Comparison of ENCODE assay signal across 9 mouse cellular contexts in the genomic region with DNA sequence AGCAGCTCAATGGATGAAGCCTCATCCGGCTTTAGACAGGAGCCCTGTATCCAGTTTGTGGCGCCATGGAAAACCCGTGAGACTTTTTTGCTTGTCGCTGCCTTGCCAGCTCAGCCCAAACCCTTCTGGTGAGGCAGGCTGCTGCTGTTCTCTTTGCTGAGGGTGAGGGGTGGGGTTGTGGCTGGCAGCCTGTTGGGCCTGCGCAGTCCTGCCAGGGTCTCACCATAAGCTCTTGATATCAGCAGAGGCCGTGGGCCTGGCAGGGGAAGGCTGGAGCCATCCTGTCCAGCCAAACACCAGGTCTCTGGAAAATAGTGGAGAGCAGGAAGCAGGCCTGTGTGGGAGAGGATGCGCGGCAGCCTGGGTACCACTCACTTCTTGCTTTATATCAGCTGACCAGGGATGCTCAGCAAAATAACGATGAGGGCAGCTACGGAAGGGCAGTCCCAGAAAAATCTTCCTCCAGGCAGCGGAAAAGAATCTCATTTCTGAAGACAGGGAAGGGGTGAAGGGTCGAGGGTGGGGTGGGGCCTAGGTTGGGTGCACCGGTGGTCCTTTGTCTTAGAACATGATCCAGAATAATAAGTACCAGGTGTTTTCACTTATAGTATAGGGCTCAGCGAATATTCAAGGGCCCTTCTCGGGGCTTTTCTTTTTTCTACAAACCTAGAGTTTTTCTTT.
DNase-seq lines count a peak whose midpoint lies in the region; ATAC-seq lines count a peak whose summit lies in the region.
"Had no signal": no experiment of that assay in that cellular context is flagged by ENCODE, and none has a peak within 500 bp of the region (broad histone marks: within the 10 kb centered on the region; RNA-seq: fewer than 3 reads in every experiment).

No protein-coding gene starts in this region.

- H3K27me3 ChIP-seq in forebrain, embryonic 16.5 days (replicated peaks; ENCODE audit: control insufficient read depth, insufficient read depth, low read length), result no peaks in the 10 kb centered on the region
- H3K27me3 ChIP-seq in intestine, embryonic 15.5 days (replicated peaks), result no peaks in the 10 kb centered on the region
- H3K27me3 ChIP-seq: megakaryocyte, embryonic 14.5 days had no signal

- ATAC-seq in forebrain, embryonic 16.5 days, result peak; percentile 71
- ATAC-seq in intestine, embryonic 15.5 days, result no peak

- no peaks in the 10 kb centered on the region for H3K36me3 ChIP-seq in forebrain, embryonic 16.5 days (ENCODE audit: control insufficient read depth, insufficient read depth)
- no peaks in the 10 kb centered on the region for H3K36me3 ChIP-seq in intestine, embryonic 15.5 days

- H3K27ac ChIP-seq in forebrain, embryonic 16.5 days (ENCODE audit: low read length), result peak overlapping the region; percentile 68
- H3K27ac ChIP-seq in intestine, embryonic 15.5 days, result no peak overlapping the region

- peak overlapping the region; percentile 2; the same call in 1 of the 2 replicates for H3K4me2 ChIP-seq in forebrain, embryonic 16.5 days (ENCODE audit: low read length)
- no peak overlapping the region for H3K4me2 ChIP-seq in intestine, embryonic 15.5 days (replicated peaks)

- H3K4me1 ChIP-seq in forebrain, embryonic 16.5 days (replicated peaks; ENCODE audit: control insufficient read depth, insufficient read depth, low read length), result peaks cover 21% of the 10 kb centered on the region
- no peaks in the 10 kb centered on the region for H3K4me1 ChIP-seq in intestine, embryonic 15.5 days (replicated peaks)

- H3K9ac ChIP-seq in forebrain, embryonic 16.5 days (replicated peaks; ENCODE audit: low read depth, low read length), result peak overlapping the region; percentile 10; the same call in 1 of the 2 replicates
- H3K9ac ChIP-seq in intestine, embryonic 15.5 days, result no peak overlapping the region

- intact Hi-C loops in left cerebral cortex, postnatal 36 days (cut with DNase I), result loop anchor here (5.0 kb wide), 3 partner anchors 126 to 531 kb away; a partner anchor contains a TSS

- peak; percentile 40 for DNase-seq in embryo, embryonic 11 days
- DNase-seq in embryo, embryonic 10 days (ENCODE audit: low spot score), result no peak
- peak; percentile 79 for DNase-seq in brain, adult 2 months (ENCODE audit: low read depth, low spot score)
- peak; percentile 65 to 78 for DNase-seq in left cerebral cortex, postnatal 36 days (ENCODE audit: low spot score in 2 of 2)
- DNase-seq in kidney, postnatal 4 days, result no peak
- no peak for DNase-seq in thymus, postnatal 0 days (ENCODE audit: low spot score)

- no peaks in the 10 kb centered on the region for H3K9me3 ChIP-seq in forebrain, embryonic 16.5 days (ENCODE audit: control insufficient read depth, low read length)
- H3K9me3 ChIP-seq in intestine, embryonic 15.5 days, result no peaks in the 10 kb centered on the region

- no peak overlapping the region for H3K4me3 ChIP-seq in forebrain, embryonic 16.5 days (replicated peaks; ENCODE audit: low read length)
- H3K4me3 ChIP-seq in intestine, embryonic 15.5 days (replicated peaks), result no peak overlapping the region
- H3K4me3 ChIP-seq: megakaryocyte, embryonic 14.5 days had no signal

- WGBS in forebrain, embryonic 16.5 days, result 53% methylated on average over 15 of the region's 15 CpGs
- 74% methylated on average over 15 of the region's 15 CpGs for WGBS in intestine, embryonic 15.5 days

Comparison
In these comparisons a context has a peak if more than half of its experiments do, and no peak if none do; other contexts are left out.
1. DNase-seq: peak in embryo, embryonic 11 days (single experiment), brain, adult 2 months (single experiment) and left cerebral cortex, postnatal 36 days (2 of 2); none in embryo, embryonic 10 days (single experiment), kidney, postnatal 4 days (0 of 2) and thymus, postnatal 0 days (single experiment).